Mouse (Mus musculus) hindbrain, postnatal 0 days (tissue): Measurements from ENCODE around the gene Hist3h2a. TPM values are rescaled to one million over a fixed set of nuclear protein-coding genes. Genes with fewer than 3 reads are reported as not detected.

Experiments used
- ATAC-seq: fragments of 200-750 bp; cut with Nextera tagmentation; 2 replicates; pipeline ENCODE4 v1.8.0; 2017; ENCODE audit warnings: mild to moderate bottlenecking, moderate TSS enrichment, moderate library complexity
- DNase-seq: peaks from one replicate; pipeline ENCODE4 v3.0.0-alpha.2; 2015; ENCODE audit warnings: low spot score
- H3K27ac ChIP-seq: fragments of 300-500 bp; sonication (generic); 2 replicates; pipeline ENCODE4 v1.5.1; 2014; ENCODE audit warnings: mild to moderate bottlenecking
- H3K27me3 ChIP-seq: fragments of 300-500 bp; sonication (generic); 2 replicates; pipeline ENCODE4 v1.6.1; 2014; ENCODE audit warnings: low read length, mixed read lengths; ENCODE audit not compliant: insufficient read depth
- H3K36me3 ChIP-seq: fragments of 300-500 bp; sonication (generic); 2 replicates; pipeline ENCODE4 v1.6.1; 2014; ENCODE audit warnings: low read length, mixed read lengths; ENCODE audit not compliant: insufficient read depth
- H3K4me1 ChIP-seq: fragments of 300-500 bp; sonication (generic); 2 replicates; pipeline ENCODE4 v1.6.1; 2014; ENCODE audit warnings: antibody characterized with exemption, low read length, mixed read lengths; ENCODE audit not compliant: insufficient read depth
- H3K4me2 ChIP-seq: fragments of 300-500 bp; sonication (generic); 2 replicates; pipeline ENCODE4 v1.6.1; 2014; ENCODE audit warnings: low read depth, mild to moderate bottlenecking, low read length, moderate library complexity, mixed read lengths
- H3K4me3 ChIP-seq: fragments of 300-500 bp; sonication (generic); 2 replicates; pipeline ENCODE4 v1.5.1; 2014; ENCODE audit warnings: low read length
- H3K9ac ChIP-seq: fragments of 300-500 bp; sonication (generic); replicated peaks from 2 replicates; pipeline ENCODE4 v1.6.1; 2014; ENCODE audit warnings: mild to moderate bottlenecking, low read length, moderate library complexity, mixed read lengths
- H3K9me3 ChIP-seq: fragments of 300-500 bp; sonication (generic); 2 replicates; pipeline ENCODE4 v1.6.1; 2016; ENCODE audit warnings: low read length, mixed read lengths
- CTCF ChIP-seq: IDR thresholded peaks from 2 replicates; pipeline ENCODE4 v1.5.1; 2016; ENCODE audit warnings: antibody characterized with exemption, control low read depth, low read depth
- WGBS: fragments of 180-500 bp; shearing (Covaris S2); extraction: QIAGEN DNeasy Blood & Tissue Kit; methylation state at CpG from one replicate; pipeline ENCODE4 v1.1.7; 2014; 5-methylcytosine and 5-hydroxymethylcytosine counted together
- polyA plus RNA-seq: library from polyadenylated mRNA; unstranded; fragments of >200 nt; fragmentation: Nextera tagmentation; extraction: Ambion mirVana; gene quantifications from 2 replicates; pipeline ENCODE4 v1.2.1, GENCODE M21; 2015
- total RNA-seq: library from RNA; depleted of rRNA; stranded (reverse); fragments of >200 nt; gene quantifications from 2 replicates; pipeline ENCODE4 v1.2.3, GENCODE M21; 2014

Gene Hist3h2a
- total and polyA plus RNA-seq, 2 experiments from 2014 or later: 49.6 to 236 TPM

GRCm38 (mm10) chr11:58947306-58947705 is 7.2 kb upstream of the Hist3h2a start:
- H3K9ac ChIP-seq: peak overlapping the region; percentile 80
- 76% methylated on average over 3 of the region's 3 CpGs for WGBS

GRCm38 (mm10) chr11:58947798-58948528 is 6.5 kb upstream of the Hist3h2a start:
- TF ChIP-seq CTCF: peak; percentile 13; the same call in 1 of the 2 replicates
- Histone ChIP-seq H3K4me1 (no peaks in the 10 kb centered on the region), H3K27me3 (no peaks in the 10 kb centered on the region), H3K36me3 (no peaks in the 10 kb centered on the region), H3K9me3 (no peaks in the 10 kb centered on the region), H3K27ac (peak overlapping the region; percentile 97), H3K4me3 (peak overlapping the region; percentile 56), H3K4me2 (peak overlapping the region; percentile 68), H3K9ac (peak overlapping the region; percentile 80)
- DNase-seq (peak; percentile 80), ATAC-seq (peak; percentile 75)
- 7% methylated on average over 23 of the region's 23 CpGs for WGBS

More at GRCm38 (mm10) chr11:58947306-58947705, 7.2 kb upstream of the Hist3h2a start:
- Histone ChIP-seq H3K9me3 (no peaks in the 10 kb centered on the region), H3K4me2 (peak overlapping the region; percentile 68), H3K36me3 (no peaks in the 10 kb centered on the region), H3K4me1 (no peaks in the 10 kb centered on the region), H3K4me3 (peak overlapping the region; percentile 56; the same call in 1 of the 2 replicates), H3K27me3 (no peaks in the 10 kb centered on the region), H3K27ac (peak overlapping the region; percentile 97)
- no peak for TF ChIP-seq CTCF
- ATAC-seq: no peak
- DNase-seq: no peak

- DNase-seq: peak; percentile 94
- ATAC-seq: peak; percentile 92
- under 1% methylated on average over 42 of the region's 48 CpGs for WGBS
Measured at GRCm38 (mm10) chr11:58948542-58949479, 5.7 kb upstream of the Hist3h2a start, which contains the start of gene Hist3h2ba. TSS of gene Hist3h2ba (plus strand) at chr11:58948920.

GRCm38 (mm10) chr11:58949480-58950431 is 4.7 kb upstream of the Hist3h2a start:
- no peaks in the 10 kb centered on the region for H3K27me3 ChIP-seq
- H3K9me3 ChIP-seq: no peaks in the 10 kb centered on the region
- peak overlapping the region; percentile 97 for H3K27ac ChIP-seq
- H3K4me1 ChIP-seq: no peaks in the 10 kb centered on the region
- ATAC-seq (peak; percentile 62), DNase-seq (peak; percentile 92)
- TF ChIP-seq CTCF: no peak
- peak overlapping the region; percentile 80 for H3K9ac ChIP-seq
- no peaks in the 10 kb centered on the region for H3K36me3 ChIP-seq
- peak overlapping the region; percentile 68 for H3K4me2 ChIP-seq
- H3K4me3 ChIP-seq: peak overlapping the region; percentile 56
- WGBS: 4% methylated on average over 20 of the region's 20 CpGs

More at GRCm38 (mm10) chr11:58948542-58949479, 5.7 kb upstream of the Hist3h2a start, which contains the start of gene Hist3h2ba:
- Histone ChIP-seq H3K27me3 (no peaks in the 10 kb centered on the region), H3K9me3 (no peaks in the 10 kb centered on the region), H3K4me2 (peak within 1 kb of the TSS; percentile 68), H3K4me3 (peak within 1 kb of the TSS; percentile 56), H3K4me1 (no peaks in the 10 kb centered on the region), H3K27ac (peak within 1 kb of the TSS; percentile 97), H3K9ac (peak within 1 kb of the TSS; percentile 80), H3K36me3 (no peaks in the 10 kb centered on the region)
- no peak for TF ChIP-seq CTCF

- 38% methylated on average over 5 of the region's 5 CpGs for WGBS
- Histone ChIP-seq H3K27ac (peak overlapping the region; percentile 97), H3K9me3 (no peaks in the 10 kb centered on the region), H3K36me3 (no peaks in the 10 kb centered on the region), H3K9ac (no peak overlapping the region), H3K4me3 (no peak overlapping the region), H3K4me2 (peak overlapping the region; percentile 68), H3K27me3 (no peaks in the 10 kb centered on the region), H3K4me1 (no peaks in the 10 kb centered on the region)
- no peak for DNase-seq
- no peak for ATAC-seq
- no peak for TF ChIP-seq CTCF
Measured at GRCm38 (mm10) chr11:58951210-58951609, 3.3 kb upstream of the Hist3h2a start.
